Mouse (Mus musculus): Measurements from ENCODE around the gene 1700008O03Rik.
A peak's percentile ranks its signal among the peaks of the same experiment; 100 is the strongest.

The 1700008O03Rik gene

DNA sequence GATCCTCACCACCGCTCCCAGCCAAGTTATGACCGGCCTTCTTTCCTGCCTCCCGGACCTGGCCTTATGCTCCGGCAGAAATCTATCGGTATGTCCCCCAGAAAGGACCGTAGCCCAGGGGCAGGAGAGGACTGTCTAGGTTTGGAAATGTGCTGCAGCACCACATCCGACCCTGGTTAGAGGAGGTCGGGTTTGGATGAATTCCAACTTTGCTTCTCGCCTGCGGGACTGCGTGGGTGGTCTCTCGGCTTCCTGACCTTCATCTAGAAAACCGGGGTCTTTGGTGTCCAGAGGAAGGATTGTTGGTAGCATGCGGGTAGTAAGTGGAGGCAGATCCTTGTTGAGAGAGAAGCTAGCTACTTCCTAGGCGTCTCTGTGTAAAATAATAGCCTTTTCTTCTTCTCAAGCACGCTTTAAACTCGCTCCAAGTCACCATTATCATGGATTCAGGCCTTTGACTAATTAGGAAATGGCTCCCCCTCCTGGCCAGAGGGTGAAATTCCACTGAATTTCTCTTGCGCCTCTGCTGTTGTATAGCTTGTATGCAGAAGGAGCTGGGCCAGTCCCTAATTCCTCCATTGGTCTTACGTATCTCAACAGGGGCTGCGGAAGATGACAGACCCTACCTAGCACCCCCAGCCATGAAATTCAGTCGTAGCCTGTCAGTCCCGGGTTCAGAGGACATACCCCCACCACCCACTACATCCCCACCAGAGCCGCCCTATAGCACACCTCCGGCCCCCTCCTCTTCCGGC, 34.5 kb downstream of the 1700008O03Rik start:
- DNase-seq (ENCODE audit: extremely low spot score, low read depth, low spot score): peak; percentile 93

DNA sequence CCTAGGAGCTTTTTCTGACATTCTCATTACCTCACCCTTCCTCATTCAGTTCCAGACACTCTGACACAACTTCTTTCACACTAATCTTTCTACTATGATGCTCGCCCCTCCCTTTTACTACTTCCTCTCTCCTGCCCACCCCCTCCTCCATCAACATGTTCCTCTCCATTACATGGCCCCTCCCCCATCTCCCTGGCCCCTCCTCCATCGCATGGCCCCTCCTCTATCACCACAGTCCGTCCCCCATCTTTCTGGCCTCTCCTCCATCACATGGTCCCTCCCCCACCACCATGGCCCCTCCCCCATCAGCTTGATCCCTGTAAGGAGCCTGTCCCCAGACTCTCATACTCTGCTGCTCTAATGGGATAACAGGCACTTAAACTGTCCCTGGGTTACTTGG, 36.6 kb downstream of the 1700008O03Rik start:
- no peak for DNase-seq (ENCODE audit: extremely low spot score, low read depth, low spot score)

DNA sequence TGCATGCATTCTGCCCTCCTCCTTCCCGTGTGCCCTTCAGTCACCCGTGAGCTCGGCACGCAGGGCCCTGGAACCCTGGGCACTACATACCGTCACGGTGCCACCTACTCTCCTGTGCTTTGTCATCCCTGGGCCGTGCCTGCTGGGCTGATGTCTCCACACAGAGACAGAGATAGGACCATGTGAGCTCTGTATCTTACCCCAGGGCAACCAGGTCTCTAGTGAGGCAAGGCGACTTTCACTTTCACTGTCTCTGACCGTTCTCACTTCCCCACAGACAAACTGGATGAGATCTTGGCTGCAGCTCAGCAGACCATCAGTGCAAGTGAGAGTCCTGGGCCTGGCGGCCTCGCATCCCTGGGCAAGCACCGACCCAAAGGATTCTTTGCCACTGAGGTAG, 41.0 kb downstream of the 1700008O03Rik start:
- DNase-seq (ENCODE audit: extremely low spot score, low read depth, low spot score): no peak

DNA sequence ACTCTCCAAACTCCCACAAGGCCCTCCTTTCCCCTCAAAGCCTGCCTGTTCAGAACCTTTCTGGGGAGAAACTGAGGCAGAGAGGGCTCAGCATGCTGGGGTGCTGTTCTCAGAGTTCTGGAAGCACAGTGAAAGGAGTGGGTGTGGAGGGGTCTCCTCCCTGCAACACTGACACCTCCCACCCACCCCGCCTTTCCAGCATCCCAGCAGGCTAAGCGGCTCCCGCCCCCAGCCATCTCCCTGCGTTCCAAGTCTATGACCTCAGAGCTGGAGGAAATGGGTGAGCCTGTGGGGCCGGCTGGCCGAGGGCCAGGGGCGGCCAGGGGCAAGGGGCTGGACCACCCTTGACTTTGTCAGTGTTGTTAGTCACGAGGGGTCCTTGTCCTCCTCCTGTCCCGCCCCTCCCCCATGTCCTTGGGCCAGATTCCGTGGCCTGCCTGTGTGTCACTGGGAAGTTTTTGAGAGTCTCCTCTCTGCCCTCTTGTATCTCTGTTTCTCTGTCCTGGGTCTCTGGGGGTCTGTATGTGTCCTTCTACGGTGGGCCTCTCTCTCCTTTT, 42.1 kb downstream of the 1700008O03Rik start:
- no peak for DNase-seq (ENCODE audit: extremely low spot score, low read depth, low spot score)

DNA sequence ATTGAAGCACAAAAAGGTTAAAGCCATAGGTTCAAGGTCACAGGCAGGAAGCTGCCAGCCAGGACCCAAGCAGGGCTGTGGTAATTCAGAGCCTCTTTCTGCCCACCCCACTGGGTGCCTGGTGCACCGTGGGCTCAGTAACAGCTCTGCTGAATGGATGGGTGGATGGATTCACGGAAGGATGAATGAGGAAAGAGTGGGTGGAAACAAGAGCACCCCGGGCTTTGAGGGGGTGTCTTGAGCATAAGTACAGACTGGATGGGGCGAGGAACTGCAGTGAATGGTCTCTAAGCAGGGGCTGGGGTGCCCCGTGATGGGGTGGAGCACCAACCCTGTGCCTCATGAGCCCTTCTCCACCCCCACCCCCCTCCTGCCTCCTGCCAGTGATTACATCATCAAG, 43.9 kb downstream of the 1700008O03Rik start:
- DNase-seq (ENCODE audit: extremely low spot score, low read depth, low spot score): no peak

DNA sequence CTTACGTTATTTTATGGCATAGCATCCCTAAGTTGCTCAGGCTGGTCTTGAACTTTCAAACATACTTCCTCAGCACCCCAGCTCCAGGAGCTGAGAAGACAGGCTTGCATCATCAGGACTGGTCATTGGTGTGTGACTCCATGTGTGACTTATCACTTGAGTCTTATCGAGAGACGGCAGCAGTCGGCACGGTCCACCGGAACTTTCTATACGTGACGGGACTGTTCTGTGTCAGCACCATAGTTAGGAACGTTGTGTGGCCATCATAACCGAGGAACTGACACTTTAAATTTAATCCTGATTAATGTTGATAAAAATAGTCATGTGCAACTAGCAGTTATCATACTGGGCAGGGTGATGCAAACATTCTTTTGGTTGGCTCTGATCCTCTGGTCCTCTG, 44.5 kb downstream of the 1700008O03Rik start:
- no peak for DNase-seq (ENCODE audit: extremely low spot score, low read depth, low spot score)

DNA sequence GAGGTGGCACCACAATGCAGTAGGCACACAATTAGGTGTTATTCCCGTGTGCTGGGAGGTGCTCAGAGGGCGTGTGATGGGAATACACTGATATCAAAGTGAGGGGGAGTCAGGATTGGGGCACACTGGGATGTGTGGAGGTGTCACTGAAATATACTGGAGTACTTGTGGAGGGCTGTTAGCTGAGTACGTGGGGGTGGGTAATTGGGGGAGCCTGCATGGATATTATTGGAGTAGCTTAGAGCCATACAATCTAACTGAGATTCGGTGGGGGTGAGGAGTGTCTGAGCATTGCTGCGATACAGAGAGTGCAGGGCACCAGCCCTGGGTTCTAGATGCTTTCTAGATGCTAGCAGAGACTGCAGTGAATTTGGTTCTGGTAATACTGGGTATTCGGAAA, 45.4 kb downstream of the 1700008O03Rik start:
- DNase-seq (ENCODE audit: extremely low spot score, low read depth, low spot score): no peak

DNA sequence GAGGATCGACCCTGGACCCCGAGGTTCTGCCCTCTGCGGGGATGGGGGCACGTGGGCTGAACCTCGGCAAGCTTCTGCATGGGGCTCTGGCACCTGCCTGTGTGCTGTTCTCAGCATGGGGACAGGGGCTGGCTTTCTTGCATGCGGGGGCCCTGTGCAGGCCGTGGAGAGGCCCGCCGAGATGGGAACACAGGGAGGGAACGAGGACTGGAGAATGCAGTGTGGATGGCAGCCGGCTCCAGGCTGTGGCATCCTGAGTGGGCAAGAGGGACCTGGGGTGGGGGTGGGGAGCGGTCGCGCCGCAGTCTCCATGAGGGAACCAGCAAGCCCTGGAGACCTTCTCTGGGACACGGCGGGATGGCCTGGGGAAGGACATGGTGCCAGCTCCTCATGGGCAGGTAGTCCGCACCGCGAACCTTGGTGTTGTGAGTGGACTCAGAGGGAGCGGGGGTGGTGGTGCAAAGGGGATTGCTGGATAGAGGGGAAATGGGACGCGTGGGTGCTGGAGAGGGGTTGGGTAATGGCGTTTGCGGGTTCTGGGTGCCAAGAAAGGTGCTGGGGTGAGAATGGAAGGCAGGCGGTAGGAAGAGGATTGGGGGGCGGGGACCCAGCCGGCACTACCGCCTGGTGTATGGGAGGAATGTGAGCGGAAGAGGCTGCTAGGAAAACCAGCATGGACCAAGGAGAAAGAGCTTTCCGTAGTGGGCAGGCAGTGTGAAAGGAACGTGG, 48.3 kb downstream of the 1700008O03Rik start:
- no peak for DNase-seq (ENCODE audit: extremely low spot score, low read depth, low spot score)

DNA sequence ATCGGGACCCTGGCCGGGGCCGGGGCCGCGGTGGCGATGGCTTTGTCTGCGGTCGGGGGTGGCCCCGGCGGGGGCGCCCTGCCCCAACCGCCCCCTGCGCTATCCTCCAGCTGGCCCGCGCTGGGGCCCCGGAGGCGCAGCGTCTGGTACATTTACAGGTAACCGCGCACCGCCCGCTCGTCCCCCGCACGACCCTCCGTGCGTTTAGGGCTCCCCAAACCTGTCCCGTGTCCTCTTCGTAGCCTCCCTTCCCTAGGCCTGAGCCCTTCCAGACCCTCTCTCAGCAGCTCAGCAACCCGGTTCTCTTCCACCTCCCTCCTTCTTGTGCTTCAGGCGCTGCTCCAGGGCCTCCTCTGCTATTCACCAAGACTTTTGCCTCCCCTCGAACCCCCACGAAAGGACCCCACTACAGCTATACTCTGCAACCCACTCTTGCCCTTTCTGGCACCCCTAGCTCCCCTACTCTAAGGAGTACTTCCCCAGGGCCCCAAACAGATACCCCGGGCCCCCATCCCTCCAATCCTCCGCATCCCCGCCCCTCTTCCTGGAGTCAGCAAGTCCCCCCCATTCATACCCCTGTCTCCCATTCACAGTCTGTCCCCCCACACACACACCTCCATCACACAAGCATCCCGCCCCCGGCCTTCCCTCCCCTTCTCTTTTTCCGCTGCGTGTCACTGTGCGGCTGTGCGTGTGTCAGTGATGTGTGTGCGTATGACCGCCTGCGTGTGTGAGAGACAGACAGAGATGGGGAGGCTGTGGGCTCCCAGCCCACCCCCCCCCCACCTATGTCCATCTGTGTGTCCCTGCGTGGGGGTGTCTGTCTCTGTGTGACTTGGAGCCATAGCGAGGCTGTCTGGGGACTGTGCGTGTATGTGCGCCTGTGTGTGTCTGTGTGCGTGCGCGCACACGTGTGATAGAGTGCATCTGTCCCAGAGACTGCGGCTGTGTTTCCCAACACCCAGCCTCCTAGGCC, 49.3 kb downstream of the 1700008O03Rik start:
- no peak for DNase-seq (ENCODE audit: extremely low spot score, low read depth, low spot score)

DNA sequence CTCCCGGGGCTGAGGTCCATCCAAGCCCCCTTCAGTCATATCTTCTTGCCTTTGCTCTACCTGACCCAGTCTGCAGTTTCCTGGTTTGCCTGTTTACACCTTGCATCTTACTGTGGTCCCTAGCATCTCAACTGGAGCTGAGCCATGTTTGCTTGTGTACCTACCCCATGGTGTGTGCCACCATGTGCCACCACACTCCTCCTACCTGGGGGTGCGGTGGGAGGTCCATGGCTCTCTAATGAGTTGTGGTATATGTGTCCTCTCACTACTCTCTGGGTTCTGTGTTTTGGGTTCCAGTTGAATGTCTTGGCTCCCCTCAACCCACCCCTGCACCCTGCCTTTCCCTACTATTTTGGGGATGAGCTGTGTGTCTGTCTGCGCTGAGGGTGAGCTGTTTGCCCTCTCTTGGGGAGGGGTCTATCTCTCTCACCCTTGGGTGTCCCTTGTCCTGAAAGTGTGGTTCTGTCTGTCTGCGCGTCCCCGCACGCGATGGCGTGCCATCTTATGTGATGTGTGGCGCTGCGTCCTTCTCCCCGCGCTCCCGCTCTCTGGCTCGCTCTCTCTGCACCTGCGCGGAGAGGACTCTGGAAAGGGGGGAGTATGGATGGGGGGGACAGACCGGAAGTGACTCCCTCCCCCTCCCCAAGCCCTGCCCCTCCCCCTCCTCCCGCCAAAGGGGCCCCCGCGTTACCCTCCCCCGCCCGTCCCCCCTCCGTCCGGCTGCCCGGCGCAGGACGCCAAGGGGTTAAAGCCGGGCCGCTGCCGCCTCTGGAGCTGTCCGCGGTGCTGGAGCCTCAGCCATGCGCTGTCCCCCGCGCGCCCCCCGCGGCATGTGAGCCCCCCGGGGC, 50.4 kb downstream of the 1700008O03Rik start:
- DNase-seq (ENCODE audit: extremely low spot score, low read depth, low spot score): no peak

DNA sequence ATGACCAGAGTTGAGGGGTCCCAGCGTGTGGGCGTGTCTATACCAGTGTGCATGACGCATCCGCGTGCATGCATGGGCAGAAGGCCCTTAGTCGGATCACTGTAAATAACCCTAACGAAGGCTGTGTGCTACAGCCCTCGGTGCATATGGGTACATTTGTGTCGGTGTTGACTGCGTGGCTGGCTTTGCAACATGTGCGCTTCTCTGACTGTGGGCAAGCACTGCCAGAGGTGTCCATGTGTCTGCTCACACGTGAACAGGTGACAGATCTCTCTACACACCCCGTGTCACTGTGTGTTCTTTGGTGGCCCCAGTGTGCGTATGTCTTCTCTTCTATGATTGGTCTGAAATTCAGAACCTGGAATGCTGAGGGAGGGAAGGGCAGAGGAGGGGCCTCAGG, 51.5 kb downstream of the 1700008O03Rik start:
- DNase-seq (ENCODE audit: extremely low spot score, low read depth, low spot score): no peak

DNA sequence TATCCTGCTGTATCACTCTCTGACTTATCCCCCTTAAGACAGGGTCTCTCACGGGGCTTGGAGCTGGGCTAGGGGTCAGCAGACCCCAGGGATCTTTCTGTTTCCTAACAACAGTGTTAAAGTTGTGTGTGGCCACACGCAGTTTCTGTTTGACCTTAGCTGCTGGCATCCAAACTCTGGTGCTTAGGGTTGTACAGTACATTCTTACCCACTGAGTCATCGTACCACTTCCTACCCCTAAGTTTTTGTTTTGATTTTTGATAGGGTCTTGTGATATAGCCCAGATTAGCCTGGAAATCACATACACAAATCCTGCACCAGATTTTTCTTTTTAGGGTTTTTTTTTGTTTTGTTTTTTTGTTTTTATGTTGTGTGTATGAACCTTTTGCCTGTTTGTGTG, 53.3 kb downstream of the 1700008O03Rik start:
- no peak for DNase-seq (ENCODE audit: extremely low spot score, low read depth, low spot score)

DNA sequence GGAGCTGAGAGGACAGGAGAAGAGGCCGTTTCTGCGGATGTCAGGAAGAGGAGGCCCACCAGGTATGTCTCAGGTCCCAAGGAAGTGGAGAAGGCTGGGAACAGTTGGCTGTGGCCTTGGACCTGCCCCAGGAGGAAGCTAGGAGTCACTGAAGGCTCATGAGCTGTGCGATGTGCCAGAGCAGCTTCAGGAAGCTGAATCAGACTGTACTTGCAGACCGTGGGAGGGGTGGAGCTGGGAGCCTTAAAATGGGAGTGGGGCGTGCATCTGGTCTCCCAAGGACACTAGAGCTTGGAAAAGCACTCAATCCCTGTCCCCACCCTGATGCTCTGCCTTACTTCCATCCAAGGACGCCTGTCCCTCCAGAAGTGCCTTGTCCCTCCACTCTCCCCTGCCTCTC, 59.0 kb downstream of the 1700008O03Rik start:
- no peak for DNase-seq (ENCODE audit: extremely low spot score, low read depth, low spot score)

DNA sequence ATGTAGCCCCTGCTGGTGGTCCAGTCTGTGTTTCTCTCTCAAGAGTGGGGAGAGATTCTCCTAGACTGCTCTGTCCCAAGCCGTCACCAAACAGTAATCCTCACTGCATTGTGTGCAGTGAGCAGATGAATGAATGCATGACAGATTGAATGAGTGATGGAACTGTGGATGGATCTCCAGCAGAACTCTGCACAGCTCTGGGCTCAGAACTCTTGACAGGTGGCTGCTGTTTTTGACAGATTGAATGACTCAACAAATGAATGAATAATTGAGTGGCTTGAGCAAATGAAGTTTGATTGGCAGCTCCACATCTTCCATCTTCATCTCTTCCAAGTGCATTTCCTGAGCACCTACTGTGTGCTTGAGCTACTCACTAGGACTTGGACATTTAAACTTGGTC, 63.3 kb downstream of the 1700008O03Rik start:
- no peak for DNase-seq (ENCODE audit: extremely low spot score, low read depth, low spot score)

DNA sequence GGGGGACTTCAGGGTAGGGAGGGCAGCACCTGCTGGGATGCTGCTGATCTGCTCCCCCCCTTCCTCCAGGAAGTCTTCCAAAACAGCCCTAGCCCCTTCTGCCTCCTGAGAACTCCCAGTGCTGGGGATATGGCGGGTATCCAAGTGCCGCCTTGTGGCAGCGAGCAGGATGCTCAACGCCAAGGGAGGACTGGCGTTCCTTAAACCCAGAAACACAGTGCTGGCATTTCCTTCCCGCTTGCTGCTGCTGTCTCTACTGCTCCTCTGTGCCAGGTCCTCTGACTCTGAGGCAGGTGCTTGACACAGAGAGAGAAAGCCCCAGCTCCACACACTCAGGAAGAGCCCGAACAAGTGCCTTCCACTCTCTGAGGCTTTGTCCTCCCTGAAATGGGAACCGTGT, 64.7 kb downstream of the 1700008O03Rik start:
- no peak for DNase-seq (ENCODE audit: extremely low spot score, low read depth, low spot score)

DNA sequence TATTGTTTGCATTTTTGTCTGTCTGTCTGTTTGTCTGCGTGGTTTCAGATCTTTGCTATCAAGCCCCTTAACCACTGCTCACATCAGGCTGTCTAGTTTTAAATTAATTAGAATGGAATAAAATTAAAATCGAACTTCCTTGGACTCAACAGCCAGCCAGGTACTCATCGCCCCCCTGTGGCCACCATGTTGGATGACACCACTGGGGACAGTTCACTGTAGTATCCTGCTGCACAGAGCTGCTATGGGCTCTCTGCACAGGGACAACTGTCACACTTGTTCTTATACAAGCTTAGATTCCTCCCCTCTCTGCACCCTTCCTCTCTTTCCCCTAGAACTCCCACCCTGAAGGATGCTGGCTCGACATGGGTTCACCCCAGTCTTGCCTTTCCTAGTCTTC, 67.7 kb downstream of the 1700008O03Rik start:
- no peak for DNase-seq (ENCODE audit: extremely low spot score, low read depth, low spot score)

DNA sequence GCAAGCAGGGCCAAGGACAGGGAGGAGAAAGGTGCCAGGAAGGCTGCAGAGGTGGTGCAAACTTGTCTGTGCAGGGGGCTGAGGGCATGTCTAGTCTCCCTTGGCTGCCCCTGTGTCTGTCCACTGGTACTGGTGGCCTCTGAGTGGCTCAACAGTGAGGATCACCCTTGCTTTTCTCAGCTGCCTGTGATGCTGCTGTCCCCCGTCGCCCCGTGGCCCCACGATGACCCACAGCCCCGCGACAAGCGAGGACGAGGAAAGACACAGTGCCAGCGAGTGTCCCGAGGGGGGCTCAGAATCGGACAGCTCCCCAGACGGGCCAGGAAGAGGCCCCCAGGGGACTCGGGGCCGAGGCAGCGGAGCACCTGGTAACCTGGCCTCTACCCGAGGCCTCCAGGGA, 73.1 kb downstream of the 1700008O03Rik start:
- DNase-seq (ENCODE audit: extremely low spot score, low read depth, low spot score): no peak

DNA sequence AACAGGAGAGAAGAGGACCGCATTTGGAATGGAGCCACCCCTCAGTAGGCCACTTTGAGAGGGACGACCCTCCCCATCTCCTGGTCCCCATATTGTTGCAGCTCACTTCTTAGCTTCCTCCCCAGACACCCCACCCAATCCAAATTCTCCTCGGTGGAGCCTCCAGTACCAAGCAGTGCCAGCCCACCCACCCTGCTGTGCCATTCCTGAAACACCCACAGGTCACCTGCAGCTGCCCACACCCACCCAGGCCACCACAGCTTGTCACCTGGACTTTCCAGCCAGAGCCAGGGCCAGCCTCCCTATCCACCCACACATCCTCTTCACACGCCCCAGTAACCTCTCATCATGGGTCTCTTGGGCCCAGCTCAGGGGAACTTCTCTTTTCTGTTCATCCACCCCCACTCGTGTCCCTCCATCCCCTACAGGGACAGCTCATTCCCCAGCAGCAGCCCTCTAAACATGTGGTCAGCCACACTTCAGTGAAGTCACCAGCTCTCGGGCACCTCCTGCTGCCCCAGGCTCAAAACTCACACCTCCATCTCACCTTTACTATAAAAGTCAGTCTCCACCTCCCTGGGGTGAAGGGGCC, 73.8 kb downstream of the 1700008O03Rik start:
- no peak for DNase-seq (ENCODE audit: extremely low spot score, low read depth, low spot score)

DNA sequence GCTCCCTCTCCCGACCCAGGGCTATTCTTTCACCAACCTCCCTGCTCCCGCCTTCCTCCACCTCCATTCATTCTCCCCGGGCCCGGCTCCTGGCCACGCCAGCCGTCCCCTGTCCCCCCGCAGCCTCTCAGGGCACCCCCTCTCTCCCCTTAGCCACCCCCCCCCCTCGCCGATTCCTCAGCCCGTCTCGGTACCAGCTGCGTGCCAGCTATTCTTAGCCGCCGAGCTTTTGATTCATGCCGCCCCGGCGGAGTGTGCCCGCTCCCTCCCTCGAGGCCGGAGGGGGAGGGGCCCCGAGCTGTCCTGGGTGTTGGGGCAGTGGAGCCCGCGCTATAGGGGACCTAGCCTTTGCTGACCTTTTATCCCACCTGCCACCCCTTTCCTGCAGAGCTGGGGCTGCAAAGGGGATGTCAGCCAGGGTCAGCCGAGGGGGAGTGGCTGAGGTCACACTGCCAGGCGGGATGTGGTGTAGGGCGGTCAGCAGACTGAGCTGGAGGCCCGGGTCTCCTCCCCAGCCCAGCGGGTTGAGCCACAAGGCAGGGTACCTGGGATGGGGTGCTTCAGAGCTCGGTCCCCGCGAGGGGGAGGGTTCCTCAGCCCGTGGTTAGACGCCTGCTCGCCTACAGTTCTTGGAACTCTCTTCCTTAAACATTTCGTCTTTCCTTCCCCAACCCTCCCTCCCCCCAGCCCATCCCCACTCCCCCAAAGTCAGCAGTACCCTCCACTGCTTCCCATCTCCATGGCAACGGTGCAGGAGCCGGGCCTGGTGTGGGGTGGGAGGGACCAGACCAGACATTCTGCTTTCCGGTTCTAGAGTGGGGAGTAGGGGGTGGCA, 74.5 kb downstream of the 1700008O03Rik start:
- DNase-seq (ENCODE audit: extremely low spot score, low read depth, low spot score): no peak

Measured in hindlimb bud, embryonic 11.5 days (tissue).